Mouse (Mus musculus): ENCODE results near the gene Gal3st3.

The Gal3st3 gene

DNA sequence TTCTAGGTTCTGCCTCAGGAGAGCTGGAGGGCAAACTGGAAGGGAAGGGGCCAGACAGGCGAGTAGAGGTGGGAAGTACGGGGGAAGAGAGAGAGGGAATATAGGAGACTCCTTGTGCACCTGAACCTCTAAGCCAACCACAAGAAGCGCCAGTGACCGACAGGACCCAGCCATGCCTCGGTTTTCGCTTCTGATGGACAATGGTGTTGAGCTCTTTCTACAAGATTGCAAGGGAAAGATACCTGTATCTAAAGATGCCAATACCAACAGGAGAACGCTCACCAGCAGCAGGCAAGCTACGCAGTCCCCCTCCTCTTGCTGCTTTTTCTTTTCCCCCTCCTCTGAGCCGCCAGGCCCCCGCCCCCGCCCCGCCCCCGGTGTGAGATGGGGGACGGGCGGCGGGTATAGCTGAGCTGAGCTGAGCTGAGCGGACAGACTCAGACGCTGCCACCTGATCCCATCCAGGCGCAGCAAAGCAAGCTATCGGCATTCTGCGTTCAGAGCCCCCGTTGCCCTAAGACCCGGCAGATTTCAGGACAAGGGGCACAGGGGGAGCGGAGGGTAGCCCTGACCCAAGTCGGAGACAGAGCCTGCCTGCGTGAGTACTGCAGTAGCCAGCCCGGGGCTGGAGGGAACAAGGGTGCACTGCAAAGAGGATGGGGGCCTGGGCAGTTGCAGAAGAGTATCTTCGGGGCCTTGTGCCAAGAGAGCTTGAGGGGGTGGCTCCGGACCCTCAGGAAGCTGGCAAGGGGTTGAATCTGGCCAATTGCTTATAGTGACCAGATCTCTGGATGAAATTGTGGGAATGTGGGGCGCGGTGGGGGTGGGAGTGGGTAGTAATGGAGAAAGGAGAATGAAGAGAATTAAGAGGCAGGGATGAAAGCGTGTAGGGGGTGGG lies at the start of gene Gal3st3:
Gene Gal3st3, plus strand, starts transcription at position 429 of the 898 bp plus-strand sequence.
- DNase-seq (ENCODE audit: low spot score), result no peak

DNA sequence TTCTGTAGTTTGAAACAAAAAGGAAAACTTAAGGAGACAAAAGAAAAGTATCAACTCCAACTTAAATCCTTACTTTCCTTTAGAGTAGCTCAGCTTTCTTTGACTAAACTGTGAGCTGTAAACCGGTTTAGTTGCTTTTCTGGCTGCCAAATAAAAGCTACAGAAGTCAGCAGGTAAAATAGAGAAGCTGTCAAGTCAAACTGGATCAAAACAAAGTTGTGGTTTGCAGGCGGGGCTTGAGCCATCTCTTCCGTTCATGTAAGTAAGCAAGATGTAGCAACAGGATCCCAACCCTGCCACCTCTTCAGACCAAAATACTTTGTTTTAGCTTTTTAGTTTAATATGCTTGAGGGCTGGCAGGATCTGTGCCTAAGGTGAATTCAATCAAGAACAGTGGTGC lies 41.0 kb upstream of the Gal3st3 start:
- DNase-seq (ENCODE audit: low spot score), result no peak

DNA sequence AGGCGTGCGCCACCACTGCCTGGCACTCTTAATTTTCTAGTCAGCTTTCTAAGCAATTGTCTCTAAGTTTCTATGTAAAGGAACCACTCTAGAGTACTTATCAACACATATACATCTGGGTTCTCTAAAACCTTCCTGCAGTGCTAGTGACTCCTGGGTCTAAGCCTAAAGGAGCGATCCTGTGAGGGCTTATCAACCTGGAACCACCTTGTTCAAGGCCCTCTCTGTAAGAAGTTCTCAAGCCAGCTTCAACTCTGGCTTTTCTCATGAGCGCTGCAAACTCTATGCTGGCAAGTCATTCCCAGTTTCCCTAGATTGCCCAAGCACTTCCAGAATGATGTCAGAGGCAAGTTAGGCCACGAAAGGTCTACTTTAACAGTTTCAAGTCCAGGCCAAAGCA lies 31.1 kb upstream of the Gal3st3 start:
- no peak for DNase-seq (ENCODE audit: low spot score)

DNA sequence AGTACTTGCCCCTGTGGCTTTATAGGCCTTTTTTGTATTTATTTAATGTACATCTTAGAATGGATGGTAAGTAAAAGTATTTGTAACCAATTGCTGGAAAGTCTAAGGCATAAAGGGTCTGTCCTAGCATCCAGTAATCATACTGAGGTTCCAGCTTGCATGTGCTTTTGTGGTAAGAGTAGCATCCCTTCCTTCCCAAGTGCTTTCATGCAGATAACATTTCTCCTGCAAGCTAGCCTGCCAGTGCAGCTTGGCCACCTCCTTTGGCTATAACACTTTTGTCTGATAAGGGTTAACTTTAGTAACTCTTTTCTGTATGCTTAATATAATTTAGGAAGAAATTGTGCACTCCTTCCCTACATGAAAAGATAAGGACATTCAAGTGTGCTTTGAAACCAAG lies 30.1 kb upstream of the Gal3st3 start:
- DNase-seq (ENCODE audit: low spot score), result no peak

GRCm38 (mm10) chr19:5268875-5269274 lies 29.3 kb upstream of the Gal3st3 start:
- DNase-seq (ENCODE audit: low spot score), result no peak

DNA sequence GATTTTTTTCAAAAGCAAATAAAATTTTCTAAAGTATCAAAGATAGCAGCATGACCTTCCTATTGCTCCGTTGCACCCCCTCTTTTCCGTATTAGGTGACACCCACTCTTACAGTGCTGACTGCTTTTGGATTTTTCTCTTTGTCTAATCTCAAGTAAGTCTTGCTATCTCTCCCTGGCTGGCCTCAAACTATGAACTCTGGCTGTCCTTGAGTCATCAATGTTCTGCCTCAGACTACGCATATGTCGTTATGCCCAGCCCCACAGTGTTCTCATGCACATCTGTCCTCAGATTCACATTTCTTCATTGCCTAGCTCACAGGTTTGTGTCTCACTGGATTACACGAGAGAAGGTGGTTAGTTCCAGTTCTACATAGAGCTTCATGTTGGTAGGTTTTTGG lies 28.7 kb upstream of the Gal3st3 start:
- DNase-seq (ENCODE audit: low spot score), result no peak

DNA sequence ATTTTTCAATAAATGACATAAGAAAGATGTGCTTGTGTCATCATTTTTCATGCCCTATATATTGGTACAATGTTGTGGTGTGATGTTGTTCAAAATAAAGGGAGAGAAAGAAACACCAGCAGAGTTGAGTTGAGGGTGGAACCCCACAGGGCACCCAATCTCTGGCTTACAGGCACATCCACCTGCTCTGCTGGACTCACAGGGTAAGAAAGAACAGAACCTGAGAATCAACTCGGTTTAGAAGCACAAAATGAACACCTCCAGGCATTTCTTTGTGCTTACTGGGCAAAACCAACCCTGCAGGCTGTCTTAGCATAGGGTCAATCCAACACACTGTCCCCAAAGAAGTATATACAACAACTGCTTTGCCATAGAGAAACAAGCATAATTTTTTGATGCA lies 26.7 kb upstream of the Gal3st3 start:
- no peak for DNase-seq (ENCODE audit: low spot score)

DNA sequence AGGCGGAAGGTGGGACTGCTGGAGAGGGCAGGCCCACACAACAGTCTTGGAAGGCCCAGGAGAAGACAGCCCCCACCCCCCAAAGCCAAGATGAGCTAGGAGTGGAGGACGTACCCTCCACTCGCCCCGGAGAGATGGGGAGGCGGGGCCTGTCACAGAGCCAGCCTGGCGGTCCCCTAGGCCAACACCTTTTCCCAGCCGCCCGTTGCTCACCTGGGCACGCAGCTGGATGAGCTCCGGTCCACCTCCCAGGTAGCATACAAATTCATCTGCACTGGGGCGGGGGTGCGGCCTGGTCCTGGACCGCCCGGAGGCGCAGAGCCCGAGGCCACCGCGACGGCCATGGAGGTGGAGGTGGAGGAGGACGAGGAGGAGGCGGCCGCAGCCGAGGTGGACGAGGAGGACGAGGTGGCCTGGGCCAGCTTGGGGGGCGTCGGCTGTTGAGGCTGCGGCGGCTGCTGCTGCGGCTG lies 25.8 kb upstream of the Gal3st3 start:
- peak; percentile 23 for DNase-seq (ENCODE audit: low spot score)

GRCm38 (mm10) chr19:5272801-5273733 lies 25.1 kb upstream of the Gal3st3 start, which contains the start of gene Pacs1:
TSS of gene Pacs1 (minus strand) at chr19:5273119.
- DNase-seq (ENCODE audit: low spot score), result peak; percentile 85

GRCm38 (mm10) chr19:5273916-5274315 lies 24.2 kb upstream of the Gal3st3 start:
- DNase-seq (ENCODE audit: low spot score), result no peak

DNA sequence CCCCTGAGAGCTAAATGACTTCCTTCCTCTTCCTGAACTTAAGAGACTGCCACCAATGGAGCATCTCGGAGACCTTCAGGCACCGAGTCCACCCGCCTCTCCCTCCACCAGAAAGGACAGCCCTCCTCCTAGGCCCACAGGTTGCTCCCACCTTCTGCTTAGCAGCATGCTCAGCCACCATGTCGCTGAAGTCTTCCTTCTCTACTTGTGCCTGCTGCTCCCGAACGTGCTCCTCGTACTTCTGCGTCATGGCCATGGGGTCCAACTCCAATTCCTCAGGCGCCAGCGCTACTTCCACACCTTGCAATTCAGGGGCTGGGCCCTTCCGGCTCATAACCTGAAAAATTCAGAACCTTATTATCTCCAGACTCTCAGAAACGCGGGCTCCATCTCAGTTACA lies 23.5 kb upstream of the Gal3st3 start:
- no peak for DNase-seq (ENCODE audit: low spot score)

- DNase-seq (ENCODE audit: low spot score), result no peak
These were observed 22.4 kb upstream of the Gal3st3 start for GRCm38 (mm10) chr19:5275736-5276135.

DNA sequence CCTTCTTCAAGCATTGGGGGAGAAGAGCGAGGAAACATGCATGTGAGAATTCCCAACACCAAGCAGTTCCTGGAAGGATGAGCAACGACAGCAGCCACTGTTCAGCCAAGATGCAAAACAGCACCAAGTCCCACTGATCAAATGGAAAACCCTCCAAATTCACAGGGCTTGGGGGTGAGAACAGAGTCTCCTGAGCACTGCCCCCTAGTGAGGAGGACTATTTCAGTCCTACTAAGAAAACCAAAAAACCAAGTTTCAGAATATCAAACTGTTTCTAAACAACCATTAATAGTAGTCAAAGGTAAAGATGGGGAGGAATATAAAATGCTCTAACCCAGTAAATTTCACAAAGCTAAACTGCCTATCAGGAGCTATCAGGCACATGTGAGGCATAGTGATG lies 21.6 kb upstream of the Gal3st3 start:
- DNase-seq (ENCODE audit: low spot score), result no peak

GRCm38 (mm10) chr19:5277140-5277539 lies 21.0 kb upstream of the Gal3st3 start:
- DNase-seq (ENCODE audit: low spot score), result no peak

DNA sequence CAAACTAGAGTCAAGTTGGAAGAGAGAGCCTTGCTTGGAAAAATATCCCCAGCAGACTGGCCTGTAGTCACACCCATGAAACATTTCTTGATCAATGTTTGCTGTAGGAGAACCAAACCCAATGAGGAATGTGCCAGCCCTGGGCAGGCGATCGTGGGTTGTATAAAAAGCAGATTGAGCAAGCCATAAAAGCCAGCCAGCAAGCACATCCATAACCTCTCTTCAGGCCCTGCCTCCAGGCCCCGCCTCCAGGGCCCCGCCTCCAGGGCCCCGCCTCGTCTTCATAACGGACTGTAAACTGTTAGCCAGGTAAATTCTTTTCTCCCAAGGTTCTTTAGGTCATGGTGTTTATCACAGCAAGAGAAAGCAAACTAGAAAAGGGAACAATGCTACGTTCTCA lies 19.8 kb upstream of the Gal3st3 start:
- DNase-seq (ENCODE audit: low spot score), result no peak

DNA sequence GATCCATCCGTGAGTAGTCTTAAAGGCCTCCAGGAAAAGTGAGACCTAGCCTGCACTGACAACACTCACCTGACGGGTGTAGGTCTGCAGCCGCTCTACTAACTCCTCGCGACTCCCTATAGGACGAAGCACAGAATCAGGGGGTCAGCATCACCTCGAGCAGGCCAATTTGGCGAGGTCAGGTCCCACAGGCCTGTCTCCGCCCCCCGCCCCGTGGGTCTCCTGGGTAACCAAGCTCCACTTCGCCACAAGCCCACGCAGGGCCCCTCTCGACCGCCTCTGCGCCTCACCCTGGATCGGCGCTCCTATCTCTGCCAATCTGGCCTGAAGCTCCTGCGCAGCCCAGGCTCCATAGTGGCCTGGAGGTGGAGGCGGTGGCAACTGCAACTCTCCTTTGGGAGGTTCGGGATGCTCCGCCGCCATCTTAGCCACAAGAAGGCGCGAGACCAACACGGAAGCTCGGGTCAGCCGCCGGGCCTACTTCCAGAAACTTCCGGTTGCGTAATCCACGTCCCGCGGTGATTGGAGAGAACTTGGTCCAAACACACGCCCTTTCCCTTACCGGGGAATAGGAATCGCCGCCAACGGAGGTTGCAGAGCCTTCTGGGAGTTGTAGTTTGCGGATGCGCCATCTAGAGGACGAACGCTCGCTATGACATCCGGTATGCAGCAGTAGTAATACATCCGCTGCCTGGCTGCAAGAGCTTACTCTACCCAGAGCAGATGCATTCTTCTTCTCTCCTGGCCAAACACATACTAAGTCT lies 3.0 kb upstream of the Gal3st3 start, which contains the start of gene Sf3b2:
Gene Sf3b2, minus strand, starts transcription at position 484 of the 764 bp plus-strand sequence.
- peak; percentile 99 for DNase-seq (ENCODE audit: low spot score)

DNA sequence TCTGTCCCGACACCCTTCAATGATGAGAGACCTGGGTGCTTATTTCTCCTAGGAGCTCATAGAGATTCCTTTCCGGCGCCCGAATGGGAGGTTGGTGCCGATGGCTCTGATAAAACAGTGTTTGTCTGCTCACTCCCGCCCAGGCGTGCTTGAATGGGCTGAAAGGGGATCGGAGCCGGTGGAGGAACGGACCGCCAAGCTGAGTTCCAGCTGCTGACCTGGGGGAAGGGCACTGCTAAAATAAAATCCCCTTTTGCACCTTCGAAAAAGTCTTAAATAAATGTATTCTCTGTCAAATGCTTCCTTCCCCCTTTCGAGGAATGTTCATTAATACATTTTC lies 2.4 kb upstream of the Gal3st3 start:
- no peak for DNase-seq (ENCODE audit: low spot score)

DNA sequence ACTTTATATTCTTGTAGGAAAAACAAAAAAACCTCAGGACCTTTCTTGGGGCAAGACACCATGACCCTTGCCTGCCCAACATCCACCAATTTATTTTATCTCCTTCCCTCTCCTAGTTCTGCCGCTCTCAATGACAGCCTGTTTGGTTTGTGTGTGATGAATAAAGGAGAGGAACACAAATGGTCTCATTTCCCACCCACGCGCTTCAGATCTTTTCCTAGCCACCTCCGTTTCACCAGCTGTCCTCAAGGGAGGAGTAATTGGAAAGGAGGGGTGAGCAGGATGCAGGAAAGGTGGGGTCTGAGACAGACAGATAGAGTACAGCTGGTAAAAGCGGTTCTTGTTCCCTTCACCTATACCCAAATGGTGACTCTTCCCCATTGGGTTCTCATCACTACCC lies 1.5 kb upstream of the Gal3st3 start:
- peak; percentile 74 for DNase-seq (ENCODE audit: low spot score)

- DNase-seq (ENCODE audit: low spot score), result no peak
These were observed 2.5 kb downstream of the Gal3st3 start for GRCm38 (mm10) chr19:5300588-5300987.

- DNase-seq (ENCODE audit: low spot score), result peak; percentile 52
These were observed 4.3 kb downstream of the Gal3st3 start for GRCm38 (mm10) chr19:5302455-5302854.

GRCm38 (mm10) chr19:5306279-5306678 lies 8.1 kb downstream of the Gal3st3 start:
- no peak for DNase-seq (ENCODE audit: low spot score)
